Mouse (Mus musculus) lung, postnatal 4 days (tissue): ENCODE results near the gene Pakap.
A peak's percentile ranks its signal among the peaks of the same experiment; 100 is the strongest.

Experiments
- DNase-seq, 2 experiments: peaks; one replicate each; pipeline ENCODE4 v3.0.0; 2021

Gene Pakap

DNA sequence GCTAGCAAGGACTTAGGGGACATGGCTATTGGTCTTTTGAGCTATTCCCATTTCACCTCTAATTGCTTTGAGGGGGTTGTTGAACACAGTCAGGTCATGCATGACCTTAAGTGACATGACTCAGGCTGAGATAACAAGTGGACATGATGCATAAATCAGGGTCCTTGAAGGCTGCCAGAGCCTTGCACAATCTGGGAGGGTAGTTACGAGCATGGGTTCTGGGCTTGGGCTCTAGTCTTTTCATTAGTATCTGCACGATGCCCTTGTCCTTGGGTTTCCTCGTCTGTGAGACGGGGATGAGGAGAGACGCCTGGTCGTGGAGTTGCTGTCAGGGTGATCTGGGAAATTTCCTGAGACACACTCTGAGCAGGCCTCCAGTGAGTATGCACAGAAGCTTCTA is 6.7 kb downstream of the Pakap start:
- no peak for DNase-seq

DNA sequence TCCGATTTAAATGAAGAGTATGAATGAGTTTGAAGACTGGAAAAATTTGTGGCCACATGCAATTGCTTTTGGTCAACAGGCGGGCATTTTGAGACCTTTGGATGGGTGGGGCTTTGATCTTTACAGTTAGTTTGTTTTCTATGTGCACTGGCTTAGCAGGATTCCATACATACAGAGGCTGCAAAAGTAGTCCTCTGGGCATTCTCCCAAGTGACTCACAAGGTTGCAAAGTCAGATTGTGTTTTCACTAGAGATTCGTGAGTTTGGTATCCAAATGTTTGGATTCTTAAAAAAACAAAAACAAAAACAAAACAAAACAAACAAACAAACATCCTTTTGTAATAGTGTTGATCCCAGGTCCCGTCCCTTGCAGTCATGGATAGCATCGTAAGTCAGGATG is 7.7 kb downstream of the Pakap start:
- DNase-seq: no peak

DNA sequence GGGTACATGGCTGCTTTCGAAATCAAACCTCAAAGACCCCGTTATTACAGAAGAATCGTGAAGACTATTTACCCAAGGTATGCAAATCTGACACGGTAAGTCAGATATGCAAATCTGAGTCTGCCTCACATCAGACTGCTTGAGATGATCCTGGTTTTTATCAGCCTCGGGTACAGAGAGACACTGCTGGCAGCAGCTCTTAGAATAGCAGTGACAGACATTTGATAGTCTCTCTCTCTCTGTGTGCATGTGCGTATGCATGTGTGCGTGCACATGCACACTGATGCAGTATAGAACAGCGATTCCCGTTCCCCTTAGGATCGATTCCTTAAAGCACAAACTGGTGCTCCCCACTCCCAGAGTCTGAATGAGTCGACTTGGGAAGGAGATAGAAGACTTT is 8.1 kb downstream of the Pakap start:
- no peak for DNase-seq

DNA sequence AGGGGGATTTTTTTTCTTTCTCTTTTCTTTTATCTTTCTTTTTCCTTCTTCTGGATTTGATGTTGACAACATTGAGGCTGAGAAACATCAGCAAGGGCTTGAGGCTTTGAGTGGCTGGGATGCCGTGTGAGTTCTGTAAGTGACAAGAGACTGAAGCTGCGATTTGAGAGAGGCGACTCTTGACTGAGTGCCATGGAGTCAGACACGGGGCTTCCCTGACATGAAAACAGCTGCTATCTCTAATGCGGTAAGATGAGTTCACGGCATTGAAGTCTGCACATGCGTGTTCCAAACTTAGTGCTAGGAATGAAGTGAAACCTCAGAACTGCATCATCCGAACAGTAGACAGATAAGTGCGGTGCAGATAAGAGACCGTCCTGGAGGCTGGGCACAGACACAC is 11.7 kb downstream of the Pakap start:
- no peak for DNase-seq

DNA sequence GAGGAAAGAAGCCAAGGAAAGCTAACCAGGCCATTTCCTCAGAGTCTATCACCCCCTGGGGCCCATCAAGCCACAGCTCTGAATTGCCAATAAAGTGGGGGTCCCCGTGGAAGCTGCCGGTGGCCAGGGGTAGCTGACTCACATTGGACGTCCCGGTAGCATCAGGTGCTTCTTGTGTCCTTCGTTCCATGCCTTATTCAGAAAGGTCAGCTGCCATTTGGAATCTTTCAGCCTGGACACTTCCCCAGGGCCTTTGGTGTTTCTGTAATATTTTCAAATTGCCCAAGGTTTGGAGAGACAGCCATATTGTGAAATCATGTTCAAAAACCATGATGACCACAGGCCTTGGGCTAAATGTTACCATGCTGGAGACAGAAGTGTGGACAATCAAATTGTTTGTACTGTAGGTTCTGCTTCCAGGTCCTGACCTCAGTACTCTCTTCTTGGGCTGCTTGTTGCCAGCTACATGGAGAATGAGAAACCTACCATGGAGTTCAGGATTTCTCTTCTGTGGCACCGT is 17.4 kb downstream of the Pakap start:
- DNase-seq: no peak

DNA sequence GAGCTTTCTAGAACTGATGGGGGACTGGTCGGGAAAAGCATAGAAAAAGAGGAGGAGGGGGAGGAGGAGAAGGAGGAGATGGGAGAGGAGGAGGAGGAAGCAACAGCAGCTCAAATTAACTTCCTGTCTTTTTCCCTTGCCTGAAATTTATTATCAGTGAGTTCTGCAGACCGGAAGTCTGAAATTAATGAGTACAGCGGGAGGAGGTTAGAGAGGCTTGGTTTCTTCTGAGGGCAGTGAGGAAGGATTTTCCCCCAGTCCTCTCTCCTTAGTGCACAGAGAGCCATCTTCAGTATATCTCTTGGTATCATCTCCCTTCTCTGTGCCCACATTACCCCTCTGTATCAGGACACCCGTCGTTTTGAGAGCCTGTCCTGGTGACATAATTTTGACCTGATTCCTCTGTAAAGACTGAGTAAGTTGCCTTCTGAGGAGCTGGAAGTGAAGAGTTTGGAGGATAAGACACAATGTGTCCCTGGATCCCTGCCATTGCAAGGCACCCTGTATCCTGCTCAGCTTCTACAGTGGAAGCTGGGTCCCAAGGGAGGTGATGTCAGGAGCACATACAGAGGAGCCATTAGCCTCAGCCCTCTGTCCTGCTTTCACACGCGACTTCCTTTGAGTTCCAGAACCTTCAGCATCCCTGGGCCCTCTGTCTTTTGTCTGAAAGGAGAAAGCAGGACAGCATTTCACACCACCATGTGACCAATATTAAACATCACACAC is 19.1 kb downstream of the Pakap start:
- DNase-seq: no peak

DNA sequence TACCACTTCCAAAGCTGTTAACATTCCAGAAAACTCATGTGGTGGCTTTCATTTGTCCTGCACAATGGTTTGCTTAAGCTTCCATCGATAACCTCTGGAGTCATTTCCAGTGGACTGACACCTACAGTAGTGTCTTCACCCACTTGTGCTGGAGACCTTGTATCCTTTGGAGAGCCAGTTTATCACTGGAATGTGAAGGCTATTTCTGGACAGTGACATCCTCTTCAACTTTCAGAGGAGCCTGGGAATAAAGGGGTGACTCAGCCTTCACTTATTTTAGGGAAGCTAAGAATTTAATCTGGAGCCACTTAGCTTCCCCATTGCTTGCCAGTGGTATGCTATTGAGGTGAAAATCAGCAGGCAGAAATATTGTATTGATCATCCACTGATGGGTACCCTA is 20.4 kb downstream of the Pakap start:
- no peak for DNase-seq

DNA sequence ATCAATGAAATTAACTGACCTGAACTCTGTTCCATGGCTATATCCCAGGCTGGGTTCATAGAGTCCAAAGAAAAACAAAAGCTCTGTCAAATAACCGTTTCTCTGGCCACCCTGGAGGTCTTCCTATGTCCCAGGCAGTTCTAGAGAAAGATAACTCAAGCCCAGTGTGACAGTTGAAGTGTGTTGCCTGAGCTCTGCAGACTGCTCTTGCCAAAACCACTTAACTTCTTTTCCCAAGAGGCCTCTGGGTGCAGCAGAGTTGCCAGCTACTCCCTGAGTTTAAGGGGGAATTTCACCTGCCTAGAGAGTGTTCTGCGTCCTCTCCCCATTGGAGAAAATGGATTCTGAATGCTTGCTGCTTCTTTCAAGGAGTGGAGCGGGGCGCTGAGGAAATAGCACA is 24.8 kb downstream of the Pakap start:
- DNase-seq: no peak

DNA sequence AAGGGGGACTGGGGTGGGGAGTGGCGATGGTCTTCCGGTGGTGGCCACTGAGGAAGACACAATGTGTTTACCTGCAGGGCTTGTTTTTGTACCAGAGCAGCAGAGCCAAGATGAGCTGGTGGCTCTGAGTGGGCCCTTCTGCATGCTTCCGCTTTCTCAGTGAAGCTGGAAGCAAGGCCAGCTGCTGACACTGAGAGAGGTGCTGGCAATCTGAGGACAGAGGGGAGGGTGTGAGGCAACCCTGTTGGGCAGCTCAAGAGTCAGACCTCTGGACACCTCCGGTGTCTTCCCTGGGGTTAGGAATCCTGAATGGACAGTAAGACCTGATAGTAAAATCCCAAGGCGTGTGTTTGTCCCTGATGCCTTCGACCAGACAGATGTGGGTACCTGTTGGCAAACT is 32.0 kb downstream of the Pakap start:
- DNase-seq: no peak

DNA sequence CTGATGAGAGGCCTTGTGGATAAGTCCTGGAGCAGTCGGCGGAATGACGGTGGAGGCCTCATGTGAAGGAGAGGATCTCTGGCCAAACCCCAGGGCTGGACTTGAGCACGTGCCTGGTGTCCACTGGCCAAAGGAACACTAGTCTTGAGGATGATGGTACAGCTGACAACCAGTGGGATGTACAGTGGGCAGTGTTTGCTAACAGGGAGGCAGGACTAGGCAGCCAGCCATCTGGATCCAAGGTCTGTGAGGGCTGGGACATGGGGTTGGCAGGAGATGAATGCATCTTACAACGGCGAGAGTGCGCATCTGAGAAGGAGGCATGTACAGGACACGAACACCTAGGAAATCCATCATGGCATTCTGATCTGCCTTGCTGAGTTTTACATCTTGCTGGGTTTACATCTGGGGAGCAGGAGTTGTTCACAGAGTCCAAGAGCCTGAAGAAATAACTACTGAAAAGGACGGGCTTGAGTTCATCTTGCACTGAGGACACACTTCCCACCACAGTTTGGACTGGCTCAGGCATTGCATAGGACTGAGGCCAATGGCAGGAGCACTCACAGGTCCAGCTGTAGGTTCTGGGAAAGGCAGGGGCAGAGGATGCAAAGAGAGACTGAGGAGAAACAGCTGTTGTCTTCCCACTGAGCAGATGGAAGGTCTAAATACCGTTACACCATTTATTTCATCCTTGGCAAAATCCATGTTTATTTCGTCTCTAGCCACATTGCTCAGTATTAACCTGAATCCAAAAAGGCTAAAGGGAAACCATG is 32.9 kb downstream of the Pakap start:
- DNase-seq: peak; percentile 36 to 82

DNA sequence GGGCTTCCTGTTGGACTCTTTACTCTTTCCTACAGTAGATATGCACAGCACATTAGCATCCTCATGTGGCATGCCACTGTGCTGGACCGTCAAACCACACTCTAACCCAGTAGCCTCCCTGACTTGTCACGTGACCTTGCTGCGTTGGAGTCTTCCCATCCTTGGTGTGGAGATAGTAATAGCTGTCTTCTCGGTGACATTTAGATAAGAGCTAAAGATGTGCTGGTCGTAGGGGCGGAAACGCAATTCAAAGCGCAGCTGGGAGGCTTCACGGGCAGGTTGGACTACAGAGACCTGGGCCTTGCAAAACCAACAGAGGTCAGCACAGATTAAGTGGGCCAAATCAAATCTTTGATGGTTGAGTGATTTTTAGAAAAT is 33.5 kb downstream of the Pakap start:
- DNase-seq: peak; percentile 37 to 86

DNA sequence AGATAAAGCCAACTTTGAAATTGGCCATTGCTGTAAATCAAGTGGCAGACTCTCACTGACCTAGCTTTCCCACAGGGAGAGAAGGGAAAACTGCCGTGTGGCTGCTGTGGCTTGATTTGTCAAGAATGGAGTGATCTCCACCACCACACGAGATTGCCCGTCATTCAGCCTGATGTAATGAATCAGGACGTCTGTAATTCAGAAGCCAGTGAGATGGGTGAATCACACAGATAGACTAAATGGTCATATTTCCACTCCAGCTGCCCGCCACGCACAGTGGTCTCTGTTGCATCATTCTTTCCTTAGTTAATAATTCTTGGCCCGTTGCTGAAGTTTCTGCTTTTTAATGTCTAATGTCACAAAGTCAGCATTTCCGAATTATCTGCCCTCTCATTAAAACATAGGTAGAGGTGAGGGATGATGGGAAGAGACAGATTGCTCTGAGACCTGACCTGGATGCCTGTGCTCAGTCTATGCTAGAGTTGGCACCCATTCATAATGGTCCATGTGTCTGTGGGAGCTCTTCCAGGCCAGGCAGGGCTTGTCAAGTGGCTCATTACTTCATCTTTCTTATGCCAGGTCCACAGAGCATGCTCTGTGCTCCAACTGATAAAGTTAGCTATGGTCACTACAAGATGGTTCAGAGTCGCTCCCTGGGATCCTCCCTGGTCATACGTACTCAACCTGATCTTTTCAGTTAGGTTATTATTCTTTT is 34.1 kb downstream of the Pakap start:
- peak; percentile 18 to 64 for DNase-seq

DNA sequence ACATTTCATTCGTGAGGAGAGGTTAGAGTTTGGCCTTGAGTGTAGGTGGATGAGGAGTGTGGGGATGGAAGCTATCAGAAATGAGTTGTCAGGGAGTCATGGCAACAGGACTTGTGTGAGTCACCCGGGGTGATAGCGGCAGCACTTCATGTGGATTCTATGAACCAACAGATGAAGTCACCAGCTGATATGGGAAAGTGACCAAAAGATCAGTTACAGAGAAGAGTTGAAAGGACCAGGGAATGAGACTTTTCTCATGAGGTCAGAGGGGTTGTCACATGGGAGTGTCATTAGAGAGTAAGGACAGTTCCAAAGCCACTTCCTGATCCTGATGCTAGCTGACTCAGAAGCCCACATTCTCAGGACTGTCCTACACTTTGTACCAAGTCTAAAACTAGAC is 38.3 kb downstream of the Pakap start:
- DNase-seq: no peak

DNA sequence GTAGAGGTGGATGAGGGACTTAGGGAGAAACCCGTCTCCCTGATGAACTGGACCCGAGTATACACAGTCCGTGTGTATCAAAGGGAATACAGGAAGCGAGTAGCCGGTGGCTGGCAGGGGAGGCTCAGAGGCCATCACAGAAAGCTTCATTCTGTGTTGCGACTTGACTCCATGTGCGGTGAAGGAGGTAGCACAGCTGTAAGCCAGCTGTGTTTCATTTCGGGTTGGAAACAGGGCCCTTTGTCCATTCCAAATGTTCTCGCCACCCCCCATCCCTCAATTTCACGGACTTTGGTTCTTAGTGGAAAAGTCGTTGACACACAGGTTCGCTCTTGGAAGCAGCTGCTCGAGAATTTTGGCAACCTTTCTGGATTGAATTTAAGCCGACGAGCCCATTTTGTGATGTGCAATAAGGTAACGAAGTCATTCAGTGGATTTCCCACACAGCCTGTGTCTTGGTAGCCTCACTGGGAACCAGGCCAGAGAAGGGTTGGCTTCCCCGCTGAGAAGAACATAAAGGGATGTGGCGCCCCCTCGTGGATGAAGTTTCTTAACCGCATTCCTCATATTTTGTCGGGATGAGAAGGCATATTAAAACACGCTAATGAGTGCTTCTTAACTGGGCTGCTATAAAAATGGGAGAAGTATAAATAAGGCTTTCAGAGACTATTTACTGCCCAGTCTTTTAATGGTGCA is 39.4 kb downstream of the Pakap start:
- peak; percentile 86 to 88 for DNase-seq

DNA sequence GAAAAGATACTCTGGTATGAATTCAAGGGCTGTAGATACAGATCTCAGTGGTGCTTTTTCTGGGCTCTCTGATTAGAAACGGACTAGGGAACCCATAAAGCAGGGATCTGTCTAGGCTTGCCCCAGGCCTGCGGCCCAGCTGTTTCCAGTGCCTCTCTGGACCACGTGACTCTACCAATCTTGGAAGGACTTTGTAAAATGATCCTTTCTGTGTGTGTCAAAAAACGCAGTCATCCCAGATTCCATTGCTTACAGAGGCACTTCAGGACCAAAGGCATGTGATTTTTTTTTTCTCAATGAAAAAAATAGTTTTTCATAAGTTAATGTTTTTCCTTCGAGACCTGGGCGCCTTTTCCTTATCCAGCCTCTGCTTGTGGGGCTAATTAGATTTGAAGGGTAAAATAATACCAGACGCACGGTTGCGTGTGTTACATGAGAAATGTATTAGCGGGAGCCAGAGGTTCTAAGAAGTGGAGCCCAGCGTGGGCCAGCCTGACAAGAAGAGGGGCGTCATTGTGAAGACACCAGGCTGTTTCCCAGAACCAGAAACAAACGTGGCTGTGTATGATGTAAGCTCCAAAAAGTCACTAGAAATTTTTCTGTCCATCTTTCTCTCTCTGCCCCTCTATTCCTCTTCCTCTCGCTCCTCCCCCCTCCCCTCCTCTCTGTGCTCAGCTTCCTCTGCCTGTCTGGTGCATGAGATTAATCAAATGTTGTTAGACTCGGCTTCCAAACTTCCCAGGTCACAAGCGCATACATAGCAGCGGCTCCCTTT is 43.5 kb downstream of the Pakap start:
- peak; percentile 24 to 56 for DNase-seq

DNA sequence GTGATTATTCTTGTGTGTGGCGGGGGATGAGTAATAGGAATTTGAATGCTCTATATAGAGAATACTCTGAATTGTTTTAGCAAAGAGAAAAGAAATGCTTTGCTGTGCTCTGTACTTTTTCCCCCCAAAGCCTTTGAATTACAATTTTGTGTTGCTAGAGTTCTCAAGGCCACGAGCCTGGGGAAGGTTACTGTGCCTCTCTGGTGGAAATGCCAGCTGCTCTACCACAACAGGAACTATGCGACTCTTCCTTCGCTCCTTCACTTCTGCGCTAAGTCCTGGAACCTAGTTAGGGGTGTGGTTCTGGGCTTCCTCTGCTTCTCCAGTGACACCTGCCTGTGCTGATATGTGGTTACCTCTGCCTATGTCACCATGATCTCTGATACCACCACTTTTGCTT is 44.7 kb downstream of the Pakap start:
- DNase-seq: no peak

DNA sequence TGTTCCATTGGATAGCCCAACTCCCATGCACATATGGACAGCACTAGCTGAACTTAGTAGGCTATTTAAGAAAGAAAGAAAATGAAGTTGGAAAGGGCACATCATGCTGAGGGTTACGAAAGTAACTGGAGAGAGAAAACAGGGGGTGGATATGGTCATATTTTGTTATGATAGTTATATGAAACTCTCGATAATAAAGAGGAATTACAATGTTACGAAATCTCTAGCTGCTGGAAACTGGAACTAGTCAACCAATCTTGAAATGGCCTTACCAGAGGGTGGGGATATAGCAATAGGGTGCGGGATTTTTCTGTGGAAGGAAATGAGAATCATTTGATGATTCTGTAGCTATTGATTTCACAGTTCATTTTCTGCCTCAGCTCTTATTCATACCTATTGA is 46.7 kb downstream of the Pakap start:
- no peak for DNase-seq

DNA sequence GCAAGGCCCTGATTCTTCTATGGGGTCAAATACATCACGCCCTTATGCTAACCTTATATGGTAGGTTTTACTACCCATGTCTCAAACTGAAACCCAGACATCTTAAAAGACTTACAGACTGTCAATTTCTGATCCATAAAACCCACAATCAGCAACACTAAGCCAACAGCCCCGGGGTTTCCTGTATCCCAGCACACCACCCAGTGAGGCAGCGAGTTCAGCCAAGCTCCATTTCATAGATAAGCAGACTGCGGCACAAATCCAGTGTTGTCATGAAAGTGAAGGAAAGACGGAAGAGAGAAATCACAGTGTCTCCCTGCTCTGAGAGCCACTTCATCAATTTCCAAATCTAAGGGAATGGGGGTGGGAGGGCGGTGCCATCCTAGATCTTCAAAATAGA is 50.8 kb downstream of the Pakap start:
- DNase-seq: no peak

DNA sequence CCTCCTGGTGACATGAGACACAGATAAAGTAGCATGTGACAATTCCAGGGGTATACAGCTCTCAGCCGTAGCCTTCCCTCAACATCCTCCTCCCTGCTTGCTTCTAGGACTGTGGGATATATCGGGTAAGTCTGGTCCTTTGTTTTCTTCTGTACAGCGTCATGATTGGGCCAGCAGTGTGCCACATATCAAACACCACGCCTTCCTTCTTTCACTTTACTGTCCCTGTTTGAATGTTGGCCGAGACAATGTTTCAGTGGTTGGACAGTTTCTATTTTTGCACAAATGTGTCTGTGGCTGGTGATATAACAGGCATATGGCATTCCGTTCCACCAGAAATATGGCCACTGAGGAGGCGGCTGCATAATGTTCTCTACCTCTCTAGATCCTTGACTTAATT is 54.8 kb downstream of the Pakap start:
- no peak for DNase-seq

DNA sequence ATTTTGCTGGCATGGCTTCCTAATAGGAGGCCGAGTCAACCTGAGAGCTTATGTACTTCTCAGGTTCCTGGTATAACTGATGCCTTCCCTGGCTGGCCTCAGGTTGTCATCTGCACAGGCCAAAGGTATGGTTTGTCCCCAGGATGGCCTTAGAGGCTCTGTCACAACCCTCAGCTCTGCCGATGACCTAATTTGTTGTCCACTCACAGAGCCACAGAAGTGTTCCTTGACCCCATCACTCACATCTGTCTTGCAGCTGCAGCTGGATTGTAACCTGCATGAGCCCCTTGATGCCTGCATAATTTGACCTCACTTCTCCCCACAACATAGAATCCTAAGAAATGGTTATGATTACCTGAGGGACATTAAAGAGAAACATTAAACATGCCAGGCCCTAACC is 56.8 kb downstream of the Pakap start:
- DNase-seq: no peak

DNA sequence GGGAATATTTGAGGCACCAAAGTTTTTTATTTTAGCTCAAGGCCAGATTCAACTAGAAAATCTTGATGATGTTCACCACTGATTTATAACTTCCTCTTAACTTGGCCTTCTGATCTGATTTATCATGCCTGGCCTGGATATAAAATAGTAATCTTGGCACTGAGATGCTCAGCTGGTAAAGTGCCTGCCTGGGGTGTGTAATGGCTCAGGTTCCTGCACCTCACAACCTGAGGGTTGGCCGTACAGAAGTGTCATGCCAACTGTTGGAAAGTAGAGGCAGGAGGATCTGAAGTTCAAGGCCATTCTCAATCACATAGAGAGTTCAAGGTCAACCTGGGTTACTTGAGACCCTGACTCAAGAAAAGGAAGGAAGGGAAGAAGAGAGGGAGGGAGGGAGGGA is 57.3 kb downstream of the Pakap start:
- DNase-seq: no peak

DNA sequence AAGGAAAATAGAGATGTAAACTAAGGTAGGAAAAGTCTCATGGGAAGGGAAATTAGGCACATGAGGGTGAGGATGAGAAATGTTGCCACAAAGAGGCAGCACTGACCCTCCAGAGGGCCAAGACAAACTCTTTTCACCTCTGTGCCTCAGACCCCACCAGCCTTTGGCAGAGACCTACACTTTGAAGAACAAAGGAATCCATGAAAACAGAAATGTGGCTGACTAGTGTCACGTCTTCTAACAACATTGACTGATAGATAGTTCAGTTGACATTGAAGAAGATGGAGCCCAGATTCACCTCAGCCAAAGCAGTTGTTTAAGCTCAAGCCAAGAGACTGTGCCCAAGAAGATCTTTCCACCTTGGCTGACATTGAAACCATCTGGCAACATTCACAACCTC is 57.8 kb downstream of the Pakap start:
- DNase-seq: no peak
